Mouse (Mus musculus): ENCODE measurements at regions not wholly inside any gene's neighbourhood (a gene's known extent, or its start where the extent isn't known, plus 50 kb on each side); places are given as distances from the start of the nearest gene placed in this dataset.

- DNase-seq (ENCODE audit: low read depth, low spot score), result no peak
Measured at GRCm38 (mm10) chr11:20462076-20462475, 81.0 kb upstream of the Sertad2 start.

- DNase-seq (ENCODE audit: low read depth, low spot score), result no peak
Measured at GRCm38 (mm10) chr11:20463173-20463681, 79.8 kb upstream of the Sertad2 start.

- DNase-seq (ENCODE audit: low read depth, low spot score), result no peak
Measured at GRCm38 (mm10) chr11:20464564-20464963, 78.5 kb upstream of the Sertad2 start.

GRCm38 (mm10) chr11:20466591-20466990, 76.5 kb upstream of the Sertad2 start:
- no peak for DNase-seq (ENCODE audit: low read depth, low spot score)

- no peak for DNase-seq (ENCODE audit: low read depth, low spot score)
Measured at GRCm38 (mm10) chr11:20468319-20469018, 74.6 kb upstream of the Sertad2 start.

- DNase-seq (ENCODE audit: low read depth, low spot score), result no peak
Measured at GRCm38 (mm10) chr11:20469368-20469767, 73.7 kb upstream of the Sertad2 start.

GRCm38 (mm10) chr11:20470396-20470795, 72.7 kb upstream of the Sertad2 start:
- DNase-seq (ENCODE audit: low read depth, low spot score), result no peak

- no peak for DNase-seq (ENCODE audit: low read depth, low spot score)
Measured at GRCm38 (mm10) chr11:20472336-20472735, 70.7 kb upstream of the Sertad2 start.

GRCm38 (mm10) chr11:20475629-20476028, 67.4 kb upstream of the Sertad2 start:
- no peak for DNase-seq (ENCODE audit: low read depth, low spot score)

- no peak for DNase-seq (ENCODE audit: low read depth, low spot score)
Measured at GRCm38 (mm10) chr11:20476494-20476893, 66.6 kb upstream of the Sertad2 start.

- no peak for DNase-seq (ENCODE audit: low read depth, low spot score)
Measured at GRCm38 (mm10) chr11:20477183-20478037, 65.6 kb upstream of the Sertad2 start.

- no peak for DNase-seq (ENCODE audit: low read depth, low spot score)
Measured at GRCm38 (mm10) chr11:20480632-20481031, 62.4 kb upstream of the Sertad2 start.

GRCm38 (mm10) chr11:20485371-20485770, 57.7 kb upstream of the Sertad2 start:
- DNase-seq (ENCODE audit: low read depth, low spot score), result no peak

All from brain, embryonic 18.5 days (tissue).